Comparison of ENCODE assay signal across 18 mouse cellular contexts in the genomic region with DNA sequence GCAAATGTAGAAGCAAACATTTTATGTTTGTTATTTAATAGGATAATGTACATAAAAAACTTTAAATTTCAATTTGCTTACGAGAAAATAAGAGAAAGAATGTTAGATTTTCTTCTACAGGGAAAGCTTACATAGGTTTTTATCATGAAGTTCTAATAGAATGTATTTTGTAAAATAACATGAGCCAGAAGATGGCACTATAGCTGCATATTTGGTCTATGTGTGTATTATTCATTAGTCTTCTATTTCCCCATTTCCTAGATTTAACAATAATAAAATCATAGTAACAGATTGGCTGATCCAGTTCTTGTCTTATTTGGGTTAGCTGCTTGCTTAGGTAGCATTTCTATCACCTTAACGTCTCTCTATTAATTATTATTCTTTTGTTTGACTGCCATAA. TPM values are rescaled to one million over a fixed set of nuclear protein-coding genes. Genes with fewer than 3 reads are reported as not detected.
DNase-seq lines count a peak whose midpoint lies in the region; ATAC-seq and TF ChIP-seq lines count a peak whose summit lies in the region.
"Had no signal": no experiment of that assay in that cellular context is flagged by ENCODE, and none has a peak within 500 bp of the region (broad histone marks: within the 10 kb centered on the region; RNA-seq: fewer than 3 reads in every experiment).

No protein-coding gene starts in this region.

- no peaks in the 10 kb centered on the region for H3K79me2 ChIP-seq in heart, adult 2 months (replicated peaks; ENCODE audit: control insufficient read depth, insufficient read depth, low read length)
- no peaks in the 10 kb centered on the region for H3K79me2 ChIP-seq in MEL (ENCODE audit: control insufficient read depth, insufficient read depth, low read length, poor library complexity)

- peak; percentile 39 for TF ChIP-seq RAD21 in MEL (IDR thresholded peaks at IDR 0.05; ENCODE audit: low read depth, low read length)

- WGBS in heart, adult 2 months, result 54% methylated on average over 2 of the region's 2 CpGs
- WGBS in heart, embryonic 10.5 days, result 68% methylated on average over 2 of the region's 2 CpGs
- WGBS in limb, embryonic 14.5 days, result 77% methylated on average over 2 of the region's 2 CpGs
- WGBS in limb, embryonic 10.5 days, result 87% methylated on average over 2 of the region's 2 CpGs

- no peaks in the 10 kb centered on the region for H3K27me3 ChIP-seq in heart, adult 2 months (ENCODE audit: control insufficient read depth, insufficient read depth, low read length)
- no peaks in the 10 kb centered on the region for H3K27me3 ChIP-seq in heart, embryonic 10.5 days (ENCODE audit: insufficient read depth, poor library complexity, severe bottlenecking)
- no peaks in the 10 kb centered on the region for H3K27me3 ChIP-seq in limb, embryonic 14.5 days (ENCODE audit: control insufficient read depth, insufficient read depth, low read length)
- no peaks in the 10 kb centered on the region for H3K27me3 ChIP-seq in limb, embryonic 10.5 days (ENCODE audit: low read depth, poor library complexity, severe bottlenecking)
- H3K27me3 ChIP-seq in MEL (ENCODE audit: control insufficient read depth in 1 of 2, insufficient read depth in 2 of 2, low read length in 2 of 2), result no peaks in the 10 kb centered on the region
- H3K27me3 ChIP-seq: intestine, embryonic 15.5 days; midbrain, embryonic 12.5 days; neural tube, embryonic 12.5 days had no signal

- H3K4me2 ChIP-seq in limb, embryonic 14.5 days (replicated peaks; ENCODE audit: low read depth, low read length, severe bottlenecking), result no peak overlapping the region
- H3K4me2 ChIP-seq: intestine, embryonic 15.5 days; midbrain, embryonic 12.5 days; neural tube, embryonic 12.5 days had no signal

- H3K27ac ChIP-seq in heart, adult 2 months, result no peak overlapping the region
- H3K27ac ChIP-seq in heart, embryonic 10.5 days, result no peak overlapping the region
- H3K27ac ChIP-seq in limb, embryonic 14.5 days (replicated peaks; ENCODE audit: low read depth, low read length), result no peak overlapping the region
- no peak overlapping the region for H3K27ac ChIP-seq in limb, embryonic 10.5 days
- H3K27ac ChIP-seq in MEL (ENCODE audit: control insufficient read depth, low read depth, low read length), result no peak overlapping the region
- H3K27ac ChIP-seq: intestine, embryonic 15.5 days; midbrain, embryonic 12.5 days; neural tube, embryonic 12.5 days had no signal

- ATAC-seq in limb, embryonic 14.5 days (ENCODE audit: low FRiP score, low read depth), result no peak
- ATAC-seq: intestine, embryonic 15.5 days had no signal

- H3K4me3 ChIP-seq in heart, adult 2 months, result no peak overlapping the region
- H3K4me3 ChIP-seq in heart, embryonic 10.5 days, result no peak overlapping the region
- no peak overlapping the region for H3K4me3 ChIP-seq in limb, embryonic 14.5 days (replicated peaks; ENCODE audit: low read length)
- H3K4me3 ChIP-seq in limb, embryonic 10.5 days, result no peak overlapping the region
- no peak overlapping the region for H3K4me3 ChIP-seq in MEL (ENCODE audit: control insufficient read depth in 1 of 2, insufficient read depth in 1 of 2, low read depth in 2 of 2, low read length in 2 of 2)
- H3K4me3 ChIP-seq: erythroblast, embryonic 14.5 days; intestine, embryonic 15.5 days; midbrain, embryonic 12.5 days; neural tube, embryonic 12.5 days had no signal

- H3K9ac ChIP-seq in heart, adult 2 months (ENCODE audit: low read depth, low read length), result no peak overlapping the region
- H3K9ac ChIP-seq in limb, embryonic 14.5 days (ENCODE audit: low read depth, low read length, severe bottlenecking), result no peak overlapping the region
- no peak overlapping the region for H3K9ac ChIP-seq in MEL (ENCODE audit: control insufficient read depth, low read depth, low read length, poor library complexity, severe bottlenecking)
- H3K9ac ChIP-seq: intestine, embryonic 15.5 days; midbrain, embryonic 12.5 days; neural tube, embryonic 12.5 days had no signal

- TF ChIP-seq POLR2A in heart, adult 2 months (IDR thresholded peaks at IDR 0.05; ENCODE audit: insufficient read depth, low read depth, low read length), result no peak
- TF ChIP-seq POLR2A in limb, embryonic 14.5 days (IDR thresholded peaks at IDR 0.05; ENCODE audit: borderline replicate concordance, extremely low read depth, insufficient read depth, insufficient read length), result no peak
- no peak for TF ChIP-seq POLR2A in MEL (IDR thresholded peaks at IDR 0.05; ENCODE audit: control insufficient read depth in 1 of 2, insufficient read depth in 1 of 2, low read depth in 1 of 2, low read length in 2 of 2, poor library complexity in 1 of 2)

- no peaks in the 10 kb centered on the region for H3K36me3 ChIP-seq in heart, adult 2 months (ENCODE audit: control insufficient read depth, insufficient read depth, low read length)
- no peaks in the 10 kb centered on the region for H3K36me3 ChIP-seq in heart, embryonic 10.5 days
- H3K36me3 ChIP-seq in limb, embryonic 14.5 days (ENCODE audit: control insufficient read depth, insufficient read depth, low read length), result no peaks in the 10 kb centered on the region
- H3K36me3 ChIP-seq in limb, embryonic 10.5 days, result no peaks in the 10 kb centered on the region
- no peaks in the 10 kb centered on the region for H3K36me3 ChIP-seq in MEL (ENCODE audit: control insufficient read depth in 1 of 2, insufficient read depth in 2 of 2, low read length in 2 of 2)
- H3K36me3 ChIP-seq: intestine, embryonic 15.5 days; midbrain, embryonic 12.5 days; neural tube, embryonic 12.5 days had no signal

- H3K9me3 ChIP-seq in heart, embryonic 10.5 days, result no peaks in the 10 kb centered on the region
- H3K9me3 ChIP-seq in limb, embryonic 14.5 days (ENCODE audit: control insufficient read depth, low read length), result no peaks in the 10 kb centered on the region
- no peaks in the 10 kb centered on the region for H3K9me3 ChIP-seq in limb, embryonic 10.5 days (replicated peaks)
- H3K9me3 ChIP-seq in MEL (replicated peaks; ENCODE audit: insufficient read depth, low read length), result no peaks in the 10 kb centered on the region
- H3K9me3 ChIP-seq: intestine, embryonic 15.5 days; midbrain, embryonic 12.5 days; neural tube, embryonic 12.5 days had no signal

- intact Hi-C loops in heart, adult 2 months (cut with DNase I), result no loop called here

- peak; percentile 29 for TF ChIP-seq CTCF in heart, adult 2 months (IDR thresholded peaks at IDR 0.05)
- peak in 1 of 3 experiments; percentile 20; a peak in 1 of 6 replicates for TF ChIP-seq CTCF in MEL (IDR thresholded peaks at IDR 0.05 in 2 of 3, conservative IDR thresholded peaks at IDR 0.05 in 1 of 3; ENCODE audit: control insufficient read depth in 1 of 3, insufficient read depth in 1 of 3, low read depth in 2 of 3, low read length in 3 of 3, poor library complexity in 1 of 3, severe bottlenecking in 1 of 3)

- H3K4me1 ChIP-seq in heart, adult 2 months (ENCODE audit: control insufficient read depth, insufficient read depth, low read length), result no peaks in the 10 kb centered on the region
- H3K4me1 ChIP-seq in heart, embryonic 10.5 days, result no peaks in the 10 kb centered on the region
- H3K4me1 ChIP-seq in limb, embryonic 14.5 days (ENCODE audit: control insufficient read depth, insufficient read depth, low read length), result no peaks in the 10 kb centered on the region
- H3K4me1 ChIP-seq in limb, embryonic 10.5 days, result no peaks in the 10 kb centered on the region
- no peaks in the 10 kb centered on the region for H3K4me1 ChIP-seq in MEL (ENCODE audit: control insufficient read depth in 1 of 2, insufficient read depth in 2 of 2, low read length in 2 of 2)
- H3K4me1 ChIP-seq: intestine, embryonic 15.5 days; midbrain, embryonic 12.5 days; neural tube, embryonic 12.5 days had no signal

- no peak for TF ChIP-seq EP300 in heart, adult 2 months (IDR thresholded peaks at IDR 0.05; ENCODE audit: insufficient read depth, low read depth, low read length)
- no peak for TF ChIP-seq EP300 in MEL (IDR thresholded peaks at IDR 0.05; ENCODE audit: low read depth in 1 of 2, low read length in 2 of 2)

- DNase-seq in heart, adult 2 months, result no peak
- DNase-seq in heart, embryonic 10.5 days (ENCODE audit: low spot score), result no peak
- DNase-seq in limb, embryonic 14.5 days (ENCODE audit: low spot score), result peak; percentile 53
- no peak for DNase-seq in limb, embryonic 10.5 days (ENCODE audit: low spot score)
- peak; percentile 3 for DNase-seq in MEL (ENCODE audit: low read depth, low spot score)
- DNase-seq in brain, adult 2 months (ENCODE audit: low read depth, low spot score), result peak; percentile 6
- no peak for DNase-seq in thymus, postnatal 4 days
- DNase-seq in frontal cortex, postnatal 14 days (ENCODE audit: low spot score in 2 of 2), result no peak
- DNase-seq: cerebellum, postnatal 25 days; heart, postnatal 36 days; thymus, adult 2 months had no signal

TF ChIP-seq in MEL, 35 proteins besides CTCF, POLR2A, EP300 and RAD21:
- peak; percentile 32 for TF ChIP-seq SMC3 (IDR thresholded peaks at IDR 0.05; ENCODE audit: low read depth, low read length)
- no peak for TF ChIP-seq MXI1 (IDR thresholded peaks at IDR 0.05; ENCODE audit: low read depth, low read length)

RNA-seq across cellular contexts. Expression of a gene that starts 13.8 kb away (rescaled TPM):
- not detected for total RNA-seq in heart, adult 2 months (2021)
- not detected in 2 replicates for polyA plus RNA-seq in heart, adult 2 months (2012; rRNA removed)
- not detected in 2 replicates for polyA plus RNA-seq in heart, embryonic 10.5 days (2016; fragmentation: Nextera tagmentation; extraction: Ambion mirVana)
- not detected in 2 replicates for polyA plus RNA-seq in limb, embryonic 14.5 days (2012; rRNA removed)
- not detected in 2 replicates for polyA plus RNA-seq in limb, embryonic 14.5 days (2014; fragmentation: Nextera tagmentation; extraction: Ambion mirVana)
- not detected in 2 replicates for polyA plus RNA-seq in limb, embryonic 10.5 days (2016; fragmentation: Nextera tagmentation; extraction: Ambion mirVana)
- not detected in 2 replicates for total RNA-seq in MEL (2012; rRNA removed)
- not detected for polyA plus RNA-seq in MEL (2012; ENCODE audit: insufficient read depth in 1 of 2, insufficient read length in 2 of 2, low read depth in 1 of 2, low replicate concordance in 2 of 2, missing spikeins in 1 of 2)
- total RNA-seq: heart, postnatal 36 days had no signal
- polyA plus RNA-seq: erythroblast, embryonic 14.5 days; intestine, embryonic 15.5 days; limb, embryonic 11.5 days; lung, embryonic 16.5 days; midbrain, embryonic 12.5 days; neural tube, embryonic 12.5 days; thymus, adult 2 months had no signal

RNA-seq across cellular contexts. Expression of a gene that starts 35.8 kb away (rescaled TPM):
- not detected for total RNA-seq in heart, adult 2 months (2021)
- not detected in 2 replicates for polyA plus RNA-seq in heart, adult 2 months (2012; rRNA removed)
- not detected in 2 replicates for polyA plus RNA-seq in heart, embryonic 10.5 days (2016; fragmentation: Nextera tagmentation; extraction: Ambion mirVana)
- polyA plus RNA-seq in limb, embryonic 14.5 days (2012; rRNA removed), result not detected in 2 replicates
- not detected in 2 replicates for polyA plus RNA-seq in limb, embryonic 14.5 days (2014; fragmentation: Nextera tagmentation; extraction: Ambion mirVana)
- polyA plus RNA-seq in limb, embryonic 10.5 days (2016; fragmentation: Nextera tagmentation; extraction: Ambion mirVana), result not detected in 2 replicates
- not detected in 2 replicates for total RNA-seq in MEL (2012; rRNA removed)
- not detected for polyA plus RNA-seq in MEL (2012; ENCODE audit: insufficient read depth in 1 of 2, insufficient read length in 2 of 2, low read depth in 1 of 2, low replicate concordance in 2 of 2, missing spikeins in 1 of 2)
- total RNA-seq: heart, postnatal 36 days; layer of hippocampus, adult 18-20 months had no signal
- polyA plus RNA-seq: erythroblast, embryonic 14.5 days; intestine, embryonic 15.5 days; limb, embryonic 11.5 days; midbrain, embryonic 12.5 days; neural tube, embryonic 12.5 days; thymus, adult 2 months had no signal

Comparison
In these comparisons a context has a peak if more than half of its experiments do, and no peak if none do; other contexts are left out.
1. DNase-seq: peak in limb, embryonic 14.5 days (single experiment), MEL (single experiment) and brain, adult 2 months (single experiment); none in heart, adult 2 months (0 of 2), heart, embryonic 10.5 days (single experiment), limb, embryonic 10.5 days (single experiment), thymus, postnatal 4 days (single experiment) and frontal cortex, postnatal 14 days (0 of 2).